In the genomic region with DNA sequence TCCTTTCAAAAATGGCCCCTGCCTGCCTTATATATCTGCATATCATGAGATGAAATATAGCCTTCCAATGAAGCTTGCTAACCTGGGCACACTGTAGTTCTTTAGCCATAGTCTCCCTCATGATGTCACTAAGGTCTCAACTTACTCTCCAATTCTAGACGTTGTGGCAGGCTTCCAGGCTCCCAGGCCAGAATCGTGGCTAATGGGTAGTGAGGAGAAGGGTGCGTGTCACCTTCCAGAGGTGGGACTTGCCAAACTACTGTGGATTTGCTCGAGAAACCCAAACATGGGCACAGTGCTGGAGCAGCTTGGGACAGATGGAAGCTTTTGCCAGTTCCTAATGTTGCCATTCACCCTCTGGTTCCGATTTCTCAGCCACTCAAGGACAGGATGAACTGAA, we compare ENCODE assay signal across 22 mouse cellular contexts.
"Had no signal": no experiment of that assay in that cellular context is flagged by ENCODE, and none has a peak within 500 bp of the region (broad histone marks: within the 10 kb centered on the region; RNA-seq: fewer than 3 reads in every experiment).

No protein-coding gene starts in this region.

- H3K27me3 ChIP-seq: heart, embryonic 12.5 days; hindbrain, embryonic 13.5 days; hindbrain, embryonic 15.5 days; kidney, embryonic 15.5 days; limb, embryonic 13.5 days; limb, embryonic 15.5 days; liver, embryonic 12.5 days had no signal

- H3K9me3 ChIP-seq: heart, embryonic 12.5 days; hindbrain, embryonic 13.5 days; hindbrain, embryonic 15.5 days; kidney, embryonic 15.5 days; limb, embryonic 13.5 days; limb, embryonic 15.5 days; liver, embryonic 12.5 days had no signal

- H3K27ac ChIP-seq: hindbrain, embryonic 13.5 days; hindbrain, embryonic 15.5 days; hindbrain, postnatal 0 days; kidney, embryonic 15.5 days; kidney, postnatal 0 days; limb, embryonic 13.5 days; limb, embryonic 15.5 days; liver, embryonic 12.5 days; liver, embryonic 14.5 days had no signal

- H3K36me3 ChIP-seq: heart, embryonic 12.5 days; hindbrain, embryonic 13.5 days; hindbrain, embryonic 15.5 days; kidney, embryonic 15.5 days; limb, embryonic 13.5 days; limb, embryonic 15.5 days; liver, embryonic 12.5 days had no signal

- DNase-seq: gastrocnemius, postnatal 10 days; gastrocnemius, postnatal 36 days; heart, adult 18-20 months; heart, postnatal 10 days; kidney, adult 11 months; kidney, adult 2 months; kidney, adult 9 months; kidney, postnatal 14 days; kidney, postnatal 36 days; layer of hippocampus, adult 9-11 months; layer of hippocampus, postnatal 36 days; left cerebral cortex, postnatal 4 days had no signal

- H3K4me3 ChIP-seq: heart, embryonic 12.5 days; hindbrain, embryonic 13.5 days; hindbrain, embryonic 15.5 days; kidney, embryonic 15.5 days; limb, embryonic 13.5 days; limb, embryonic 15.5 days; liver, embryonic 12.5 days had no signal

- H3K4me1 ChIP-seq: hindbrain, embryonic 15.5 days; liver, embryonic 12.5 days had no signal
